Comparison of ENCODE assay signal across 16 mouse cellular contexts in genomic region chr6:99545437-99545836, GRCm38 (mm10).
"Had no signal": no experiment of that assay in that cellular context is flagged by ENCODE, and none has a peak within 500 bp of the region (broad histone marks: within the 10 kb centered on the region; RNA-seq: fewer than 3 reads in every experiment).

No protein-coding gene starts in this region.

- ATAC-seq: liver, postnatal 0 days; midbrain, embryonic 15.5 days had no signal

- H3K9ac ChIP-seq: liver, embryonic 13.5 days; liver, embryonic 15.5 days; liver, postnatal 0 days; midbrain, embryonic 12.5 days; midbrain, embryonic 15.5 days; neural tube, embryonic 12.5 days; stomach, embryonic 15.5 days had no signal

- H3K36me3 ChIP-seq: liver, embryonic 13.5 days; liver, embryonic 15.5 days; midbrain, embryonic 12.5 days; midbrain, embryonic 15.5 days; neural tube, embryonic 12.5 days; stomach, embryonic 15.5 days had no signal

- H3K4me2 ChIP-seq: liver, embryonic 11.5 days; liver, embryonic 13.5 days; liver, embryonic 15.5 days; midbrain, embryonic 12.5 days; midbrain, embryonic 15.5 days; neural tube, embryonic 12.5 days; stomach, embryonic 15.5 days had no signal

- H3K9me3 ChIP-seq: liver, embryonic 13.5 days; liver, embryonic 15.5 days; midbrain, embryonic 12.5 days; midbrain, embryonic 15.5 days; neural tube, embryonic 12.5 days; stomach, embryonic 15.5 days had no signal

- H3K4me1 ChIP-seq: liver, embryonic 13.5 days; liver, embryonic 15.5 days; megakaryocyte, embryonic 14.5 days; midbrain, embryonic 12.5 days; midbrain, embryonic 15.5 days; neural tube, embryonic 12.5 days; stomach, embryonic 15.5 days had no signal

- DNase-seq: liver, embryonic 13.5 days; liver, postnatal 0 days; lung, adult 2 months; right cerebral cortex, postnatal 14 days; thymus, adult 2 months; thymus, postnatal 25 days; thymus, postnatal 4 days had no signal

- H3K27ac ChIP-seq: liver, embryonic 13.5 days; liver, embryonic 15.5 days; macrophage; midbrain, embryonic 12.5 days; midbrain, embryonic 15.5 days; neural tube, embryonic 12.5 days; stomach, embryonic 15.5 days; stomach, postnatal 0 days had no signal

- H3K27me3 ChIP-seq: liver, embryonic 13.5 days; liver, embryonic 15.5 days; megakaryocyte, embryonic 14.5 days; midbrain, embryonic 12.5 days; midbrain, embryonic 15.5 days; neural tube, embryonic 12.5 days; stomach, embryonic 15.5 days had no signal

- H3K4me3 ChIP-seq: liver, embryonic 13.5 days; liver, embryonic 15.5 days; megakaryocyte, embryonic 14.5 days; midbrain, embryonic 12.5 days; midbrain, embryonic 15.5 days; neural tube, embryonic 12.5 days; stomach, embryonic 15.5 days had no signal
